Mouse (Mus musculus): ENCODE data around the gene Parp1. TPM values are rescaled to one million over a fixed set of nuclear protein-coding genes. Genes with fewer than 3 reads are reported as not detected.

Parp1 gene
- total RNA-seq (2021) (10 to 100 TPM; 55.6 to 77.1 TPM), polyA plus RNA-seq (2012; rRNA removed) (22.2 and 28.2 TPM in 2 replicates)
- long read RNA-seq, transcript Parp1-201 (23 exons, 3,873 nt) = major isoform, 24 of 34 reads
- long read RNA-seq, partial matches to known transcripts = 8 of 34 reads
- long read RNA-seq, other reads (novel, unspliced or antisense) = 2 of 34 reads

GRCm38 (mm10) chr1:180568761-180569452 lies at the start of gene Parp1:
Gene Parp1 (plus strand): TSS chr1:180568924.
- DNase-seq = peak; percentile 98

GRCm38 (mm10) chr1:180519520-180519919 lies 49.2 kb upstream of the Parp1 start:
- DNase-seq = no peak

- DNase-seq = no peak
Measured at GRCm38 (mm10) chr1:180520190-180520589, 48.5 kb upstream of the Parp1 start.

GRCm38 (mm10) chr1:180523320-180523719 lies 45.4 kb upstream of the Parp1 start:
- no peak for DNase-seq

- no peak for DNase-seq
Measured at GRCm38 (mm10) chr1:180525301-180525700, 43.4 kb upstream of the Parp1 start.

- no peak for DNase-seq
Measured at GRCm38 (mm10) chr1:180529847-180530246, 38.9 kb upstream of the Parp1 start.

GRCm38 (mm10) chr1:180530457-180531263 lies 38.1 kb upstream of the Parp1 start:
- DNase-seq = no peak

- no peak for DNase-seq
Measured at GRCm38 (mm10) chr1:180532671-180533070, 36.1 kb upstream of the Parp1 start.

GRCm38 (mm10) chr1:180536719-180537118 lies 32.0 kb upstream of the Parp1 start:
- DNase-seq = no peak

GRCm38 (mm10) chr1:180541251-180541650 lies 27.5 kb upstream of the Parp1 start:
- DNase-seq = no peak

- no peak for DNase-seq
Measured at GRCm38 (mm10) chr1:180541883-180542711, 26.6 kb upstream of the Parp1 start.

GRCm38 (mm10) chr1:180542712-180543371 lies 25.9 kb upstream of the Parp1 start:
- no peak for DNase-seq

GRCm38 (mm10) chr1:180545918-180546545 lies 22.7 kb upstream of the Parp1 start:
- no peak for DNase-seq

GRCm38 (mm10) chr1:180546798-180547750 lies 21.6 kb upstream of the Parp1 start:
- DNase-seq = no peak

GRCm38 (mm10) chr1:180547751-180548669 lies 20.7 kb upstream of the Parp1 start:
- peak; percentile 33 for DNase-seq

GRCm38 (mm10) chr1:180549539-180550308 lies 19.0 kb upstream of the Parp1 start:
- no peak for DNase-seq

GRCm38 (mm10) chr1:180550770-180551169 lies 18.0 kb upstream of the Parp1 start:
- DNase-seq = peak; percentile 44

GRCm38 (mm10) chr1:180556899-180557298 lies 11.8 kb upstream of the Parp1 start:
- peak; percentile 57 for DNase-seq

Data from adrenal gland, adult 2 months (tissue).